Mouse (Mus musculus) effector memory CD4-positive, alpha-beta T cell, adult 7 months (primary cell): Measurements from ENCODE around the gene Ncstn. TPM values are rescaled to one million over a fixed set of nuclear protein-coding genes. Genes with fewer than 3 reads are reported as not detected.

Experiments used
- polyA plus RNA-seq: library from polyadenylated mRNA; unstranded; fragments of 100-300 nt; shearing (Covaris generic); gene quantifications from one replicate; pipeline ENCODE4 v1.2.1, GENCODE M21; 2017

Gene Ncstn
- polyA plus RNA-seq, result 108 TPM

DNA sequence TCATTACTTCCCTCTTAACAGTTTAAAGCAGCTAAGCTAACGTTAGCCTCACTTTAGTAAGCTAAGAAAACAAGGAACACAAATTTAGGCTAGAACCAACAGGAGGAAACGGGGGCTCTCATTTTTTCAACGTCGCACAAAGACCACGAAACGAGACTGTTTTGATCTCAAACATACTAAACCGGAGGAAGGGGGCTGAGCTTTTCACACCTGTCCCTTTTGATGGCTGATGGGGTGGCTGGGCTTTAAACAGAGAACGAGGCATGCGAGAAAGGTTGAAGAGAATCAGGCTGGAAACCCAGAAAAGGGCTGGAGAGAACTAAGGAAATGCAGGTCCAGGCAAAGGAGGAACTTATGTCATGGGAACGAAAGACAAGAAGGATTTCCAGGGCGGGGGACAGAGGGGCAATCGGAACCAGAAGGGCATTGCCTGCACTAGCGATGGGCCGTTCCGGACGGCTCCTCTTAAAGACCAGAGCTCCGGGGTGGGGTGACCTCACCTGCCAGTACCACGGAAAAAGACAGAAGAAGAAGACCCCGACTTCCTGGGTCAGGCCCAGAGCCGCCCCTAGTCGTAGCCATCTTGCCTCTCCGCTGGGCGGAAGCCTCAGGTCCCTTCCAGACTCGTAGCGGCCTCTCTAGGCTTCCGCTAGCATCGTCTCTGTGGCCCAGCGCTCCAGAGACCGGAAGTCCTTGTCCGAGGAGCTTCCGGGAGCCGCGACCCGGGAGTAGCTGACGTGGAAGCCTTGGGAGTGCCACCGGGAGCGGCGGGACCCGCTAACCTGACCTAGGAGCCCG, at the start of gene Ncstn, which contains the start of gene Copa:
Gene Ncstn (minus strand): TSS at position 695 of the 798 bp plus-strand sequence.
Gene Copa (plus strand): TSS at position 429 of the 798 bp plus-strand sequence.

DNA sequence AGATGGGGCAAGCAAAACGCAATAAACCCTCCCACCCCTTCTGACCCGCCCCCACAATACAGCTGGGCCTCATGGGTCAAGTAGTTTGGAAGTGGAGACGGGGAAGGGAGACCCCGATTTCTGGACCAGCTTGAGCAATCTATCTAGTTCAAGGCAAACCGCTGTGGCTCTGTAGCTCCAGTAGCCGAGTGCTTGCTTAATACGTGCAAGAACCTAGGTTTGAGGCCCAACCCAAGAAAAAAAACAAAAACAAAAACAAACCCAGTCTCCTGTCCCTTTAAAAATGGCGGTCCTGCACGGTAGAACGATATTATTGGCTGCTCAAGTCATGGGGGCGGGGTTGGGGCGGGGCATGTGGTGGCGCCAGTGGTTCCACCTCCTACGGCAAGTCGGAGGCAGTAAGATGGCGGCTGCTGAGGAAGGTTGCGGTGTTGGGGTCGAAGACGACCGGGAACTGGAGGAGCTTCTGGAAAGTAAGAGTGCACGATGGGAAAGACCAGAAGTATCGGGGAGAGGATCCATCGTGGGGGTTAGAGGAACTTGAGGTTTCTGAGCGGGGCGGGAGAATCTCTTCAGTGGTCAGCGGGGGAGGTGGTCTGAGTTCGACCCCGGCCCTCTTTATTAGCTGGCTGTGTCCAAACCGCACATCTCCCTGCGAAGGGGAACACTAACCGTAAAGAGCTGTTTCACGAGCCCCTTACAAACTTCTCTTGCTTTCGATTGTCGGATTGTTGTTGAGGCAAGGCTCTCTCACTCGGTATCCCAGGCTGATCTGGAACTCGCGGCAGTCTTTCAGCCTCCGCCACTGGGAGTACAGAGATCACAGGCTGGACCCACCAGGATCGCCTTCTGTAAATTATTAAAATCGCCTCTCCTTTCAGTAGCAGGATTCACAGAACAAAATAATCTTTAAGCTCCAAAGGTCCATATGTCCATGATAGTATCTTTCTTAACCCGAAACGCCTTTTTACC, 44.1 kb upstream of the Ncstn start, which contains the start of gene Pex19:
Gene Pex19 (plus strand): TSS at position 380 of the 972 bp plus-strand sequence.

DNA sequence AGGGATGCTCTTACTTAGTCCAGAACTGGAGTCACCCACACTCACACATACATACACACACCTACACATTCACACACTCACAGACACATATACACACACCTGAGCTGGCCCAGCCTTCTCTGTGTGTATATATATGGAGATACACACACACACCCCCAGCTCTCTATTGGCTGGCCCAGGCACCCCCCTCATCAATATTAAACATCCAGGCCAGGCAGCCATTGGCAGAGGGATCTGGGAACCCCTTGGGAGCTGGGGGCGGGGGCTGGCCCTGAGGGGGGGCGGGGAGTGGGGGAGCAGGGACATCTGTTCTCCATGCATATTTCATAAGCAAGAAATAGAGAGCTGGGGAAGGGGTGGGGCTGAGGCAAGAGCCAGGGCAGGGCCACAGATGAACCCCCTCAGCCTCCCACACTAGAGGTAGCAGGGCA, 25.1 kb downstream of the Ncstn start, which contains the start of gene Nhlh1:
Gene Nhlh1 (minus strand): TSS at position 83 of the 431 bp plus-strand sequence.

DNA sequence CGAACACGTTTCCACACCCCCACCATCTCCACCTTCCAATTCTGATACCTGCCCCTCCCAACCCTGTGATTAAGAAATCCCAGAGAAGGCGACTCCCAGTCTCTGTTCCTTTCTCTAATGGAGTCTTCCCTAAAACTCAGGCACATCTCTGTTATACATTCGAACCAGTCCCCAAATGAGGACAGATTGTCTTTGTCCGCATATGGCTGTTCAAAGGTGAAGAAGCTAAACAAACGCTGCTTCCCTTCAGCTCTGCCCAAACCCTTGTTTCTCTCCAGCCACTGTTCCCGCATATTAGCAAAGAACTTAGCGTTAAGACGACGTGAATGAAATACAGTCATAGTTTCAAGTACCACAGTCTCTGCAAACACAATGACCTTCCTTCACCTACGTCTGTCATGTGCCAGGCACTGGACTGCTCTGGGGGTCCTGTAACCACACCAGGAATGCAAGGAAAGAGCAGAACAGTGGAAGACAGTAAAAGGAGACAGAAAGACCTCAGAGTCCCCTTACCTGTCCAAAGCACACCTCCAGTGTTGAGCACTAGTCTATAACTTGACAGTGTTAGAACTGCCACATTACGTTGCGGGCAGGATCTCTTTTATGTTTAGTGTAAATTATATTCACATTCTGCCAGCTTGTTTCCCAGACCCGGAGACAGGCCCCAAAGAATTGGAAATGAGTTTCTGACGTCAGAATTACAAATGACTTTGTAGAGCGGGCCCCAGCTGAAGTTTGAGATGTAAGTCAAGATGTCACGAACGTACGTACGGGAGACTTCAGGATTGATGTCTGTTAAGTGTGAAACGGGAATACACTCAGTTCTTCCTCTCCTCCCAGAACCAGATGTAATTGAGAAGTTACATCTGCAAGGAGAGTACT, 54.0 kb downstream of the Ncstn start, which contains the start of gene Vangl2:
Gene Vangl2 (minus strand): TSS at position 51 of the 882 bp plus-strand sequence.

Other genes with a start within 250 kb of the Ncstn start
- gene Cd84, start 243.1 kb downstream of the Ncstn start, polyA plus RNA-seq, result 109 TPM
- gene Gm10521, start 187.1 kb downstream of the Ncstn start, polyA plus RNA-seq, result not detected
- gene Slamf6, start 165.3 kb downstream of the Ncstn start, polyA plus RNA-seq, result 328 TPM
- 0.22 TPM for gene Vangl2, start 54.4 kb downstream of the Ncstn start, polyA plus RNA-seq
- not detected for gene Nhlh1, start 25.2 kb downstream of the Ncstn start, polyA plus RNA-seq
- 178 TPM for gene Copa, start 266 bp downstream of the Ncstn start, polyA plus RNA-seq
- 31.7 TPM for gene Pex19, start 44.0 kb upstream of the Ncstn start, polyA plus RNA-seq
- gene Dcaf8, start 65.3 kb upstream of the Ncstn start, polyA plus RNA-seq, result 107 TPM
- gene Pea15a, start 124.0 kb upstream of the Ncstn start, polyA plus RNA-seq, result 104 TPM
- not detected for gene Casq1, start 137.1 kb upstream of the Ncstn start, polyA plus RNA-seq
- gene Atp1a4, start 175.6 kb upstream of the Ncstn start, polyA plus RNA-seq, result not detected
- gene Igsf8, start 178.8 kb upstream of the Ncstn start, polyA plus RNA-seq, result 55.0 TPM
- not detected for gene Atp1a2, start 215.3 kb upstream of the Ncstn start, polyA plus RNA-seq
- not detected for gene Kcnj9, start 246.5 kb upstream of the Ncstn start, polyA plus RNA-seq